Mouse (Mus musculus) megakaryocyte progenitor cell, adult 5-6 weeks (primary cell): ENCODE measurements around the gene Fndc3b. TPM values are rescaled to one million over a fixed set of nuclear protein-coding genes. Genes with fewer than 3 reads are reported as not detected.

Source experiments
- ATAC-seq: replicated peaks from 2 replicates; pipeline ENCODE4 v1.8.0; 2016; ENCODE audit warnings: mild to moderate bottlenecking, moderate TSS enrichment, inconsistent platforms; ENCODE audit not compliant: poor library complexity
- total RNA-seq, 2 experiments: library from RNA; stranded (forward) in 1 of 2; stranded (reverse) in 1 of 2; fragments of 157-497, 149-512 nt in 1 of 2; fragments of 200-1000 nt in 1 of 2; gene quantifications; 2 replicates each; pipeline versions ENCODE4 v1.2.3 to v1.2.4; 2015 to 2017

Gene Fndc3b
- total RNA-seq, 2 experiments from 2014 or later, result 14.2 to 40.6 TPM

DNA sequence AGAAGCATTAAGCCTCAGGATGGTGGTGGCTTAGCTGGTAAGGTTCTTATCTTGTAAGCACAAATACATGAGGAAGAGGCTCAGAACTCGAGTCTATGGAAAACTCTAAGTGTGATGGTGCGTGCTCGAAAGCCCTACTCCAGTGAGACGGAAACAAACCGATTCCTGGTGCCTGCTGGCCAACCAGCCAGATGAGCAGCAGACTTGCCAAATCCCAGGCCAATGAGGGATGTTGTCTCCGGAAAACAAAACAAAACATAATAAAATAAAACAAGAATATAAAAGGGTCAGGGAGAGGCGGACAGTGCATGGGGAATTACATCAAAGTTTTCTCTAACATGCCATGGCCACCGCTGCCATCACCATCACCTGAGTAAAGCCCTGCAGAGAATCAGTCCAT lies 84.8 kb downstream of the Fndc3b start:
- no peak for ATAC-seq

DNA sequence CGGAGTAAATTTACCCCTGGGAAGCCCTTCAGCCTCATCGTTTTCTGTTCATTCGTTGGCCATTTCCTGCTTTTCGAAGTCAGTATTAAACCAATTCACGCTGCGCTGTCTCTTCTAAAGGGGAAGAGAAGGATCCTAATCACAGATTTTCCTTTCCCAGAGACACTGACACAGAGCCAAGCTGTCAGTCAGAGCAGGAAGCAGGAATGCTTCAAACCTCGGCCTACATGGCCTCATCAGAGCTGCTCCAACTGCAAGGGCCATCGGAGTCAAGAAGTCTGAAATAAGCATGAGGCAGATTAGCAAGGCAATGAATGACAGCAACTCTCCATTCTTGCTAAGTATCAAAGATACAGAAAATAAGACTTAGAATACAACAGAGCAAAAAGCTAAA lies 85.5 kb downstream of the Fndc3b start:
- ATAC-seq, result no peak

DNA sequence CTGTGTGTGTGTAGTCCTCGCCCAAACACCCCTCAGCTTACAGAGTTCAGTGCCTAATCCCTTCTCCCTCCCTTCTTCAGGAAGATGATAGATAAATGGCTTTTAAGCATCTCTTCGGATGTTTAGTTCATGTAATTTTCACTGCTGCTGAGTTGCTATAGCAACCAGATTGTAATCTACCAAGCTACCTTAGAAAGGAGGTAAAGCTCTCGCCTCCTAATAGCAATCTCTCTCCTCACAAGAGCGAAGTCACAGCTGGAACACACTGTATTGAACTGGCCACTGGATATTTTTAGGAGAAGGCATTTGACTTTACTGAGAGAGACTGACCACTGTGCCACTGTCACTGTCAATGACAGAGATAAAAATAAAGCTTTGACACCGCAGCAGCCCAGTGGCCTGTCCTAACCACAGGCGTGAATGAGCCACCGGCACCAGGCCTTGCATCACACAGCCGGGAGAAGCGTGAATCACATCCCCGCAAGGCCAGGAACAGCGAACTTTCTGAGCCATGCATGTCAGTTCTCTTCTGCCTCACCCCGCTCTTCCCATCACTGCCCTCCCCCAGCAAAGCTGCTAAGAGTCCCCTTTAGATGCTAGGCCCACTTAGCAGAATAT lies 86.0 kb downstream of the Fndc3b start:
- ATAC-seq, result peak; percentile 66

DNA sequence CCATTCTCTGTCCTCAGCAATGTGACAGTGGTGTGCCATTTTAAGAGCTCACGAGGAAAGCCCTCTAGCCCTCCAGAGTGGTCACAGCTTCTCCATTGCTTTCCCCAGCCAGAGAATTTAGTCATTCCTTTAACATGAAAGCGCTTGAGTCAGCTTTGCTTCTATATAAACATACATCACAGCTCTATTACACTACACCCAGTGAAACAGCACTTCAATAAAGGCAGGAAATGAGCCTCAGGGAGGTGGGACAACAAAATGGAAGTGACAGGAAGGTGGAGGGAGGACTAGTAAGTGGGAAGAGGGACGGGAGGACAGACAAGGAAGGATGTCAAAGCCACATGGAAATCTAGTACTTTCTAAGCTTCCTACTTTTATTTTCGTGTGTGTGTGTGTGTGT lies 88.7 kb downstream of the Fndc3b start:
- no peak for ATAC-seq

DNA sequence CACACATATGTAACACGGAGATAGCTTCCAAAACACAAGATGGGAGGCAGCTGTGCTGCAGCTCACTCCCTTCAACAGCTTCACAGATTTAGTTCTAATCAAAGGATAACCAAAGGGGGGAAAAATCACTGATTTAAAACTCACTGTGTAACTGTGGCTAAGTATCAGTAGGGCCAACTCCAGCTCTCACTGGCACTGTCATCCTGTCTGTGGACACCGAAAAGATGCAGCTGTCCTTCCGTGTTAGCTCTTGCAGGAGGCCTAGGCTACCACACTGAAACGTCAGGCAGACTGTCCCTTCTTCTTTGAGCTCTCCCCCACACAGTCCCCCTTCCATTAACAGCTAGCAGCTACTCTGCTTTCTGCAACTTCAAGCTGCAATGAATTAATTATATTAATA lies 89.9 kb downstream of the Fndc3b start:
- no peak for ATAC-seq

DNA sequence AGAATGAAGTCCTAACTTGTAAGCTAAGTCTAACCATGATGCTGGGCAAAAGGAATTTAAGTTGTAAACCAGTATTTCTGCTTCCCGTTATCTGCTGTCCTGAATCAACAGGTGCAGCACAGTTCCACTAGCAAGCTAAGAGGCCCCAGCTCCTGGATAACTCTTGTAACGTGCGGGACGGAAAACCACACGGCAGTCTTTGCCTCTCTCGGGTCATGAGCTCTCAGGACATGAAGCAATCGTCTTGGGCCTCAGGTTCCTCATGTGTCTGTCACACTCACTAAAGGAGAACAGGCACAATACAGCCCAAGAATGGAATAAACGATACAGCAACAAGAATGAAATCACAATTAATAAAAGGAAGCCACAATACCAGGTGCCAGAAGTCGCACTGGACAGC lies 93.4 kb downstream of the Fndc3b start:
- ATAC-seq, result peak; percentile 83

DNA sequence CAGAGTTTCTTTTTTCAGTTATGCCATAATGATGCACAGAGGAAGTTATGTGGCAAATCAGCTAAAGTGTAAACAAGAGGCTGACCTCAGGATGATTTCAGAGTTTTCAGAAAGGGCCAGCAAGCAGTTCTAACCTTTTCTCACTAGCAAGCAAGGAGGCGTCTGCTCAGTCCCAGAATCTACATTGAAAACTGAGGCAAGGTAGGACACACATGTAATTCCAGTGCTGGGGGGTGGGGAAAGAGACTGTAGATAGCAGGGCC lies 93.9 kb downstream of the Fndc3b start:
- ATAC-seq, result peak; percentile 19

DNA sequence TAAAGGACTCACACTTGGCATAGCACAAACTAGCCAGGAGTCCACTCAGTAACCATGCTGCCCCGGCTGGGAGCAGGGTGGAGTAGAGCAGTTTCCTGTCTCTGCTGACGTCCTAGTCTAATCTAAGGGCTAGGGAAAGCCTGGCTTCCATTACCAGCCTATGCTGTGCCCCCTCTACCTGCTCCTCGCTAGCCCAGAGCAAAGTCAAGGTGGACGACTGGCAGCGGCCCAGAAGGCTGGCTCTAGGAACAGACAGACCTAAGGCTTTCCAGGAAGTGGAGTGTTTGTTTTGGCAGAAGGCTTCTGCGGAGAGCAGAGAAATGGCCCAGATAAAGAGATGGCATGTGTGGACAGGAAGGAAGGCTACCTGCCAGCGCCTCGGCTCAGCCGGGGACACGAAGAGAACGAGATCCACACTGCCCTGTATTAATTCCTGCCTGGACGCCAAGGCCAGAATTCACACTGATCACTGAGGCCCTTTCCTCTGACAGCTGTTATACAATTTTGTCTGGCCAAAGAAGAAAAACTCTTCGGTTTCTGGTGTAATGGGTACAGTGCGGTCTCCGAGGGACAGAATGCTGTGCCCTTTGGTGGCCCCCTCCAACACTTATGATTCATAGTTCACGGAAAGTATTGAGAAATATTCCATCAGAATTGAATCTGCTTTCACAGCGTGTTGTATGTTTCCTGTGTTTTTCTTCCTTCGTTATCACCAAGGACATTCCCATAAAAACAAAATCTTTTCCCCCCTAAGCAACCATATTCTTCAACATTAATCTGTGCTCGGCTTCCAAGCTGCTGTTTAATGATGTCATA lies 94.5 kb downstream of the Fndc3b start:
- ATAC-seq, result peak; percentile 33

DNA sequence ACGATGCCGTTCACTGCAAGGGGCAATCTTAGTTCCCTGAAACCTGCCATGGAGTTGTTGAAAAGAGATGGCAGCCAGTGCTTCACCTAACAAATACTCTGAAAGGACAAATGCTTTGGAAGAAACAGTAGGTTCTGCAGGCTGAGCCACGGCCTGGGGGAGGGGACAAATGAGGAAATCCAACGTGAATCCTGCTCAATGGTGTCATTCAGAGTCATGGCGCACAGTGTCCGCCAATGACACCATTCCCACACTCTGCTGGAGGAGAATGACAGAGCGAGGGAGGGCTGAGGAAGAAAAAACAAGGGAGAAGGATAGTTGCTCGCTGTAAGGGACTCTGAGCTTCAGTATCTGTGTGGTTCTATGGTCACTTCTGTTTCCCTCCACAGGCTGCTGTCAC lies 95.6 kb downstream of the Fndc3b start:
- peak; percentile 22 for ATAC-seq

DNA sequence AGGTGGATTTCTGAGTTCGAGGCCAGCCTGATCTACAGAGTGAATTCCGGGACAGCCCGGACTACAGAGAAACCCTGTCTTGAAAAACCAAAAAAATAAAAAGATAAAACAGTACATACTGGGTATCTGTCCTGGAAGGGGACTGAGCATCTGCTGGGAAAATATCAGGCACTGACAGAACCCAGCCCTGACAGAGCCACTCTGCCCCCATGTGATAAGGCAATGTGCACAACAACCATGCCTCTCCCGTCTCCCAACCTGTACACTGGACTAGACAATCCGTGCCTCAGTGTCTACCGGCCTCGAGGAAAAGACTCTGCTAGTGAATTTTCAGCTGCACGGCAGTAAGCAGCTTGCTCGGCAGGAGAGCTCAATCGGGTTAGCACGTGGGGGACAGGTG lies 97.3 kb downstream of the Fndc3b start:
- no peak for ATAC-seq

DNA sequence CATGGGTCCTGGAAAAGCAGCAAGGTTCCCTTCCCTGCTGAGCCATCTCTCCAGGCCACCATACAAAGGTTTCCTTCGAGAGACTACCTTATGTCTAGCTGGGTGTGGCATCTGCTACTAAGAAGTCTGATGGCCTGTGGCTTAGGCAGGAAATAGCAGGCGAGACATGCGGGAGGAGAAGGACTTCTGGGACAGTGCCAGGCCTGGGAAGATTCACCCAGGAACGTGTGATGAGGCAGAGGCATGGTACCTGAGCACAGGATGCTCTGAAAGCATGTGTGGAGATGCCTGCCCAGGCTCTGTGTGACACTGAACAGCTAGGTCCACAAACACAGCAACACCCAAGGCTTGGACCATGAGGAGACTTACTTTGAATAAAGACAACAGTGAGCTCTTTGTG lies 98.1 kb downstream of the Fndc3b start:
- ATAC-seq, result no peak

DNA sequence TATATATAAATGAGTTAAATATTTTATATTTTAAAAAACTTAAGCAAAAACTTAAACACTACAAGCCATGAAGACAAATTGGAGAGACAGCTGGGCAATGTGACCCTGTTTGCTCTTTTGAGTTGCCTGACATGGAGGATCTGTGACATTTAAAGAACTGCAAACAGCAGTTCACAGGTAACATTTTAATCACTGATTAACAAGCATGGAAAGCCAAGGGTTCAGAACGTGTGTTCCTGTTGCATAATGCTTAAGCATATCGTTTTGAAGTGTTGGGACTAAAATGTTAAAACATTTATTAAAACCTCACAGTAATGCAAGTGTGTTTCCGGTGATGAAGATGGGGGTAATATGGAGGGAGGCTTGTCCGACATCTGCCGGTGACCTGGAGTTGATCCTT lies 99.1 kb downstream of the Fndc3b start:
- no peak for ATAC-seq

DNA sequence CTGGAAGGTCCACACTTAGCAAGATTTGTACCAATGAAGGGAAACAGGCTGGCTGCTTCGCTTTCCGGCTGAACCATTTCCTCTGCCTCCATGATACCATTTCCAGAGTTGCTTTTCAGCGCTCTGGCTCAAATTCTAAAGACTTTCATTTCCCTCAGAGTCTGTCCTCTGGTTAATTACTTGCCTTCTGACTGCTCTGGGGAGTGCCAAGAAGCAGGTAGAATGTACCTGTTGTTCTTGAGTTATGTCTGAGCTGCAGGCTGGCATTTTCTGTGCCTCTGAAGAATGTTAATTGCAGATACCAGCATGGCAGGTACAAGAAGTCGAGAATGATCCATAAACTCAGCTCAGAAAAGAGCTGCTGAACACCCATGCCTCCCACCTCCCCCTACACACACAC lies 100.6 kb downstream of the Fndc3b start:
- ATAC-seq, result no peak

DNA sequence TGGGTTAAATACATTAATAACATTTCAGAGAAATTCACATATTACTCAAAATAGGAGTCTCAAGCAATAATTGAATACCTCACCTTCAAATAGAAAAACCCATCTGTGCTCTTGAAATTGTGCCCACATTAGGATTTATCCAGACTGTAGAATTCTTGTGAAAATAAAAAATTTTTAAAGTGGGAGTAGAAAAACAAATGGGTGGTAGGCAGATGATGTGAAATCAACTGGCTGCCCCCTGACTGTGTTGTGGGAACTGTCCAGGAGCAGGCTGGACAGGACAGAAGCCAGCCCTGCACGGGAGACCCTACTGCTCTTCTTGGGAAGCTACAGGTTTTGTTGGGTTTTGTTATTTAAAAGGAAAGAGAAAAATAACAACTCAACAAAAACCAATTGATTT lies 101.0 kb downstream of the Fndc3b start:
- ATAC-seq, result no peak

DNA sequence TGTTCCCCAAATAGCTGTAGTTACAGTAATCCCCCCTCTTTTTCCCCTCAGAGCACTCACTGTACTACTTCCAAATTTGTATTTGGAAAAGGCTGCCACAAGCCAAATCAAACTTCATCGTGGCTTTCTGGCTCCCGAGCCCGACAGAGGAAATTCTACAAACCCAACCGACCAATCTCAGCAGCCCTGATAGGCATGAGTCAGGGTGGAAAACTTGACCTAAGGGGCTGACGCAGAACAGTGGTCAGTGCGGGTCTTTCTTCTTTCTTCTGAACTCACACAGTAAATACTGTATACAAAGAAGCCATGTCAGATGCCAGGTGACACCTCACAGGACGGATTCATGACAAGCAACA lies 103.3 kb downstream of the Fndc3b start:
- no peak for ATAC-seq

DNA sequence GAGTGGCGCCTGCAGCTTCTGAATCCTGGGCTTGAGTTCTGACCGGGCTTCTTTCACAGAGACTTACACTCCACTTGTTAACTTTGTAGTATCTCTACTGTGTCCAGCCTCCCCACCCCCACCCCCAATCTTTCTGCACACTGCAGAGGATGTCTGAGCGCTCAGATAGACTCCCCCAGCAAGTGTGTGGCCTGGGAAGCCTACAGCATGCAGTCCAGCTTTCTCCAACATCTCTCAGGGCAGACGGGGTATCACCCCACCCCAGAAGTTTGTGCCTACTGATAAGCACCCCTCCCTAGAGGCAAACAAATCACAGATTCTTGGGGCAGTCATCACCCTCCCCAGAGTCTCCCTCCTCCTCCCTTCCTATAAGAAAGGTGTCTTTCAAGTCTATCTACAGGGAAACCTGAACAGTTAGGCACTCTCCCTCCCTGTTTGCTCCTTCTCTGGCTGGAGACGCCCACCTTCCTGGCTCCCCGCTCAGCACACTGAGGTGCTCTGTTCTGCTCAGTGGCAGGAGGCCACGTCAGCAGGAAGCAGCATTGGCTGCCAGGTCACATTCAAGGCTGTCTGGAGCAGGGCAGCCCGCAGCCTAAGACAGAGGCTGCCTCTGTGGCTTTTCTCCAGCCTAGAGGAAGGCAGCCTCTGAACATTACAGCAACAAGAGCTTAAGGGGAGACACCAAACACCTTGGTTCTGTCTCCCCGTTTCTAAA lies 103.9 kb downstream of the Fndc3b start:
- ATAC-seq, result peak; percentile 61

DNA sequence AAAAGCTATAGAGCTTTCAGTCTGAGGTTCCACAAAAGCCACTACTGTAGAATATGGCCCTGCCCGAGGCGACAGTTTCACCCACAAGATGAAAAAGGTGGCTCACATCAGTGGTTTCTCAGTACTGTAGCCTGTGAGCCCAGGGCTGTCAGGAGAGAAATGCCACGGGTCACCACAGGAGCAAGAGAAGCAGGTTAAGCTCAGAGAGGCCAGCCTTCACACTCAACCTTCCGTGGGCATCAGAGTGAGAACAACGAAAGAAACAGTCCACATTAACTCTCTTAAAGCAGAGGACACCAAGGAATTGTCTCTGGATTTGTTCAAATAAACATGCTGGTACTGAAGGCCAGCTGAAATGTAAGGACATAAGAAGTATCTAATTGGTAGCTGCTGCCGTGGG lies 104.5 kb downstream of the Fndc3b start:
- no peak for ATAC-seq

DNA sequence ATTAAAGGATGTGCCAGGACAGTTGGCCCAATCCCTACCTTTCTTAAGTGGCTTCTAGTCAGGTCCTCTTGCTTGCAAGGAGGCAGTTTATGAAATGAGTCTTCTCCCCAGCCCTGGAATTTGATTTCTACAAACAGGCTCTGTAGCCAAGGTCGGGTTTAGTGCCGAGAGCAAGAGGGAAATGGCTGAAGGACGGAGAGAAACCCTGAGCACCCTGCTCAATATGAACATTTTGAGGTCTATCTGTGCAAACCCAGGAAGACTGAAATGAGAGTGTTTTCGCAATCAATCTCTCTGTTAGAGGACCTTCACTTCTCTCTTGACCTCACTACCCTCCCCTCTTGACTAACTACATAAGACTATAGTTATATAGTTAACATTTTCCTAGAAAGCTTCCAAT lies 105.5 kb downstream of the Fndc3b start:
- no peak for ATAC-seq

DNA sequence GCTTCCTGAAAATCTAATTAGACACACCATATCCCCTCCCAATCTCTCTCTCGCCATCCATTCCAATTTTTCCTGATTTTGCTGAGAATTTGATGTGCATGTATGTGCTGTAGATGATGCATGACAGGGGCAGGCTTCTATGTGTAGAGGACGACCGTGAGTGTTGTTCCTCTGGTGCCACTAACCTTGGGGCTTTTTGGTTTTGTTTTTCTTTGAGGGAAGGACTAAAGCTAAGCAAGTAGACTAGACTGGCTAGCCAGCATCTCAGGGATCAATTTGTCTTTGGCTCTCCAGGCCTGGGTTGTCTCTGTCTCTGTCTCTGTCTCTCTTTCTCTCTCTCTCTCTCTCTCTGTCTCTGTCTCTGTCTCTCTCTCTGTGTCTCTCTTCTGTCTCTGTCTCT lies 106.0 kb downstream of the Fndc3b start:
- no peak for ATAC-seq

DNA sequence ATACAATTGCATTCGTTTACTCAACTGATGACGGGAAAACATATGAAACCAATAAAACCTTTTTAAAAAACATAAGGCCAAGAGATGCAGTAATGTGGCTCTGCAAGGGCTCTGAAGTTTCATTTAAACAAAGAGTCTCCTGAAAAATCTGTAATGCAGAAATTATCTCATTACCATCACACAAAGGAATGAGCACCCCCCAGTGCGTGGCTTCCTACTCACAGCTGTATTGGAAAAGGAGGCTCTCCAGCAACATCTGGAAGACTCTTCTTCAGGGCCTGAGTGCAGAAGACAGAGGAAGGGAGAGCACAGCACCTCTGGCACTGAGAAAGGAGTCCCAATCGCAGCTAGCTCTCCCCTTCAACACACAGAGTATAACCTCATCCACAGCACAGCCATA lies 106.5 kb downstream of the Fndc3b start:
- no peak for ATAC-seq

DNA sequence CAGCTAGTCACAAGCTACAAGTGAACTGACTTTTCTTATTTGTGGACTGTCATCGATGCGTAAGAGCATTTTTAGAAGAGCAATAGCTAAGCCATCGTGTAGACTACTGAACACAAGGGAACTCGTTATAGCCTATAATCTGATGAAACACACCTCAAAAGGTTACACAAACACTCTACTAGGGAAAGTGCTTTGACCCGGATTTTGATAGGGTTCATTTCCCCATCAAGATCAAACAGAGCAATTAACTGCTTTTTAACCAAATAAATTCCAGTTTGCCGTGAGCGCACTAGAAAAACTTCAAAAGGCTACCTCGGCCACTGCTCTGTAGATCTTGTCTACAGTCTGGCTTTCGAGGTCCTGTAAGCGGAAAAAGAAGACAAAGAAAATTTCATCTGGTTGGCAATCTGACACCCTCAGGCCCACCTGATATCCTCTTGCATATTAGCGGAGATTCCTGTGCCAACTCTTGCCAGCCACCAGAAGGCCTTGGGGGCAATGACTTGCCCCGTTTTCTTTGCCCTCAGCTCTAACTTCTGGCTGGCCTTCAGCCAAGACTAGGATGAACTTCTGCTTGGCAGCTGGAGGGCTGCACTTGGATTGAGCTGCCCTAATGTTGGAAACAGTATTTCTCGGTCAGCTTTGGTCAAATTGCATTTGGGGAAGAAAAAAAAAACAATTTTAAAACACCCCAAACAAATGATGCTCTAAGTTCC lies 107.0 kb downstream of the Fndc3b start:
- no peak for ATAC-seq

DNA sequence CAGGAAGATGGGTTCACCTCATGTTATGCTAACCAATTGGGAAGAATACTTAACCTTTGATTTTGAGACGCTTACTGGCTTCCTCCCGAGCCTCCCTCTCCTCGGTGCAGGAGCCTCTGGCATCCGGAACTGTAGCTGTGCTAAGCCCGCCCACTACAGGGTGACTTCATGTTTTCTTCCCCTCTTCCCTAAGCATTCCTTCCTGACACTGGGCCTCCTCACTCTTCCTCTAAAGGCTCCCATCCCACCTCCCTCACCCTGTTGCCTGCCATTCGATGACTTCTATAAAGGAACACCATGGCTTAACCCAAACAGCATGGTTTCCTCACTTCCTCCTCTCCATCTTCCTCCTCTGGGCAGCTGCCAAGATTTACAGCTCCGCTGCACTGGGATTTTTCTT lies 110.5 kb downstream of the Fndc3b start:
- peak; percentile 52 for ATAC-seq
